Mouse (Mus musculus) heart, adult 2 months (tissue): ENCODE data around the gene Wipf1. TPM values are rescaled to one million over a fixed set of nuclear protein-coding genes. Genes with fewer than 3 reads are reported as not detected.

Source experiments
- DNase-seq, 2 experiments: peaks; one replicate each; pipeline ENCODE4 v3.0.0; 2021
- H3K27ac ChIP-seq: fragments of 200-600 bp; 2 replicates; pipeline ENCODE4 v1.8.1; 2022
- H3K27me3 ChIP-seq: fragments of 200-500 bp; 2 replicates; pipeline ENCODE4 v1.6.1; 2012; ENCODE audit warnings: mild to moderate bottlenecking, low read length, inconsistent platforms, mixed read lengths; ENCODE audit not compliant: control insufficient read depth, insufficient read depth
- H3K36me3 ChIP-seq: fragments of 200-500 bp; 2 replicates; pipeline ENCODE4 v1.6.1; 2012; ENCODE audit warnings: low read length, inconsistent platforms; ENCODE audit not compliant: control insufficient read depth, insufficient read depth
- H3K4me1 ChIP-seq: fragments of 200-500 bp; 2 replicates; pipeline ENCODE4 v1.6.1; 2011; ENCODE audit warnings: low read length; ENCODE audit not compliant: control insufficient read depth, insufficient read depth
- H3K4me3 ChIP-seq: fragments of 200-600 bp; 2 replicates; pipeline ENCODE4 v1.8.1; 2022
- H3K79me2 ChIP-seq: fragments of 200-500 bp; replicated peaks from 2 replicates; pipeline ENCODE4 v1.6.1; 2012; ENCODE audit warnings: mild to moderate bottlenecking, inconsistent platforms, low read length, moderate library complexity, mixed read lengths; ENCODE audit not compliant: control insufficient read depth, insufficient read depth
- H3K9ac ChIP-seq: fragments of 200-500 bp; 2 replicates; pipeline ENCODE4 v1.6.1; 2012; ENCODE audit warnings: low read depth, mild to moderate bottlenecking, control low read depth, inconsistent platforms, low read length, mixed read lengths
- CTCF ChIP-seq: fragments of 200-600 bp; IDR thresholded peaks from 2 replicates; pipeline ENCODE4 v1.8.1; 2022; ENCODE audit warnings: antibody characterized with exemption, mild to moderate bottlenecking, moderate library complexity
- EP300 ChIP-seq: fragments of 200-500 bp; IDR thresholded peaks from 2 replicates; pipeline ENCODE4 v1.6.1; 2011; ENCODE audit warnings: low read depth, low read length, control low read depth; ENCODE audit not compliant: insufficient read depth
- POLR2A ChIP-seq: fragments of 200-500 bp; IDR thresholded peaks from 2 replicates; pipeline ENCODE4 v1.6.1; 2011; ENCODE audit warnings: mild to moderate bottlenecking, low read depth, low read length, control low read depth; ENCODE audit not compliant: insufficient read depth
- WGBS: fragments of 180-500 bp; shearing (Covaris S2); methylation state at CpG from one replicate; pipeline ENCODE4 v1.1.7; 2018; 5-methylcytosine and 5-hydroxymethylcytosine counted together
- intact Hi-C: fragments of 180-260 bp; cut with DNase I; formaldehyde crosslinking; loops from one replicate; pipeline ENCODE4 v1.15.1; 2025
- polyA plus RNA-seq: library from polyadenylated mRNA; depleted of rRNA; stranded (reverse); fragments of >200 nt; gene quantifications from 2 replicates; pipeline ENCODE4 v1.2.3, GENCODE M21; 2012
- total RNA-seq, 2 experiments: library from RNA; stranded (reverse); gene quantifications; 2 replicates each; pipeline ENCODE4 v1.2.3; 2021

The Wipf1 gene
- total and polyA plus RNA-seq, 3 experiments, result 6.6 to 17.0 (median 12.9) TPM

GRCm38 (mm10) chr2:73455541-73455940 is 74.0 kb downstream of the Wipf1 start:
- Histone ChIP-seq H3K4me1 (peaks cover 15% of the 10 kb centered on the region), H3K4me3 (no peak overlapping the region), H3K27me3 (no peaks in the 10 kb centered on the region), H3K79me2 (peaks cover 1% of the 10 kb centered on the region; the same call in 1 of the 2 replicates), H3K27ac (no peak overlapping the region), H3K36me3 (no peaks in the 10 kb centered on the region; the same call in 1 of the 2 replicates), H3K9ac (no peak overlapping the region)
- 64% methylated on average over 4 of the region's 4 CpGs for WGBS
- intact Hi-C loops, result no loop called here
- no peak for DNase-seq
- TF ChIP-seq CTCF (no peak), EP300 (no peak)

DNA sequence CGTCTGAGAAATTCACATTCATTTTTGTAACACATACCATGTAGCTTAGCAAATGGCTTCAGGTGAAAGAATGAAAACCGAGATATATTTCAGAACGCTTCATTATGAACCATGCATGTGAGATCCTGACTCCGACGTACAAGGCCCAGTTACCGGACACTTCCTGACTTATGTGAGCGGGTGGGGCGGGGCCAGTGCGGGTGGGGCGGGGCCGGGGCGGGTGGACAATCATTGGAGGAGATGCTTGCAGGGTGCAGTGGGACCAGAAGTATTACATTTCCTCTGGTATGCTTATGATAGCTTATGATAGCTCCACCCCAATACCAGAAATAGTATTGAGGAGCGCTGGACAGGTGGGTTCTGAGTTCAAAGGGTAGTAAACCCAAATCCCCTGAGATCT is 74.9 kb downstream of the Wipf1 start:
- TF ChIP-seq EP300, result no peak
- TF ChIP-seq CTCF, result no peak
- no peak for TF ChIP-seq POLR2A
- Histone ChIP-seq H3K9ac (no peak overlapping the region), H3K27me3 (no peaks in the 10 kb centered on the region), H3K36me3 (no peaks in the 10 kb centered on the region), H3K79me2 (peaks cover 1% of the 10 kb centered on the region; the same call in 1 of the 2 replicates), H3K27ac (no peak overlapping the region), H3K4me3 (no peak overlapping the region), H3K4me1 (peaks cover 11% of the 10 kb centered on the region)
- intact Hi-C loops, result no loop called here
- no peak for DNase-seq
- WGBS, result 80% methylated on average over 13 of the region's 13 CpGs

DNA sequence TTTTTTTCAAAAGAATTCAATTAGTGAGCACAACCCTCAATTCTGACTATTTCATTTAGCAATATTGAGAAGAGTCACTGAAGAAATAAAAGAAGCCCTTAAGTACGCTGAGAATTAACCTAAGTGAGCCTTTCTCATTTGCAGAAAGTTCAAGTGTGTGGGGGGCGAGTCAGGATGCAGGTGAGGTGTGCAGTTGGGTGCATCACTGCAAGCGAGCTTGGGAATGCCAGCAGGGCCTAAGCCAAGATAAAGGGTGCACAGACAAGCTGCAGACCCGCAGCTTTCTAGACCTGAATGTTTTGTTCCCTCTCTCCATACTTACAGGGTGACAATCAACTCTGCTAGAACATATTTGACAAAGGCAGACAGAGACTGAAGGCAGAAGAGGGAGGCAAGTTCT is 75.3 kb downstream of the Wipf1 start:
- H3K27ac ChIP-seq, result no peak overlapping the region
- H3K79me2 ChIP-seq, result peaks cover 1% of the 10 kb centered on the region; the same call in 1 of the 2 replicates
- no peaks in the 10 kb centered on the region for H3K36me3 ChIP-seq
- 77% methylated on average over 4 of the region's 4 CpGs for WGBS
- peaks cover 9% of the 10 kb centered on the region for H3K4me1 ChIP-seq
- no peak overlapping the region for H3K9ac ChIP-seq
- intact Hi-C loops, result no loop called here
- H3K27me3 ChIP-seq, result no peaks in the 10 kb centered on the region
- no peak overlapping the region for H3K4me3 ChIP-seq
- no peak for TF ChIP-seq CTCF
- TF ChIP-seq EP300, result no peak
- no peak for TF ChIP-seq POLR2A
- DNase-seq, result no peak

DNA sequence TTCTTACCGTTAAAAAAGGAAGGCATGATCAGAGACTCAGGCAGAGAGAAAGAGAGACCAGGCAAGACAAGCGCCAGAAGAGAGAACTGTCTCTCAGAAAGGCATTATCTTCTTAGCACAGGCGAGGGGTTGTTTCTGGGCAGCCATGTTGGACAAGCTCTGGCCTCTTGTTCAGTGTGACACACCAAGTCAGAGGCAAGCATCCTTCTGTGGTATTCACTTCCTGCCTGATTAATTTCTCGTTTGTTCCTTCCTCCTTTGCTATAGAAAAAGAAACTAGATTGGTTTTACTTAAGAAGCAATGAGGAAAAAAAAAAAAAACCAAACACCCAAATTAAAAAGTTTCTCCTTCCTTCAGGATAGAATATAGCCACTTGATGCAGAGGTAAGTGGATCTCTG is 75.8 kb downstream of the Wipf1 start:
- no peak overlapping the region for H3K4me3 ChIP-seq
- H3K27ac ChIP-seq, result no peak overlapping the region
- TF ChIP-seq CTCF (no peak), EP300 (no peak)
- H3K79me2 ChIP-seq, result peaks cover 1% of the 10 kb centered on the region; the same call in 1 of the 2 replicates
- no peak for DNase-seq
- no peaks in the 10 kb centered on the region for H3K27me3 ChIP-seq
- intact Hi-C loops, result no loop called here
- H3K4me1 ChIP-seq, result peaks cover 9% of the 10 kb centered on the region
- H3K36me3 ChIP-seq, result no peaks in the 10 kb centered on the region
- H3K9ac ChIP-seq, result no peak overlapping the region
- 52% methylated on average over 4 of the region's 4 CpGs for WGBS

DNA sequence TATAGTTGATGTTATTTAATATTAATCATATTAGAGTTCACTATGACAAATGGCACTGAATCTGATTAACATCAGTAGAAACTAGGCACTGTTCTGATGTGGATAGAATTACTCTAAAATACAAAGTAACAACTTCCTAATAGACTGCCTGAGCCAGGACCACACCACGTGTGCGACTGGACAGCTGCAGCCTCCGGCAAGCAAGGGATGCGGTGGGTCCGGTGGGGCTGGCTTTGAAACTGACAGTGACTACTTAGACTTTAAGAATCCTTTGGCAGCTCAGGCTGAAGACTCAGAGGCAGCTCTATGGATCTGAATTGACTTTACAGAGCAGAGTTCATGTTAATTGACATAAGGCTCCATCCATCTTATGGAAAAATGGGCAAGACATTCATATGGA is 76.4 kb downstream of the Wipf1 start:
- Histone ChIP-seq H3K27ac (no peak overlapping the region), H3K36me3 (no peaks in the 10 kb centered on the region), H3K79me2 (peaks cover 1% of the 10 kb centered on the region; the same call in 1 of the 2 replicates), H3K27me3 (no peaks in the 10 kb centered on the region), H3K4me3 (no peak overlapping the region), H3K9ac (no peak overlapping the region), H3K4me1 (peaks cover 9% of the 10 kb centered on the region)
- DNase-seq, result no peak
- TF ChIP-seq CTCF (no peak), POLR2A (no peak), EP300 (no peak)
- intact Hi-C loops, result no loop called here
- 49% methylated on average over 5 of the region's 5 CpGs for WGBS

DNA sequence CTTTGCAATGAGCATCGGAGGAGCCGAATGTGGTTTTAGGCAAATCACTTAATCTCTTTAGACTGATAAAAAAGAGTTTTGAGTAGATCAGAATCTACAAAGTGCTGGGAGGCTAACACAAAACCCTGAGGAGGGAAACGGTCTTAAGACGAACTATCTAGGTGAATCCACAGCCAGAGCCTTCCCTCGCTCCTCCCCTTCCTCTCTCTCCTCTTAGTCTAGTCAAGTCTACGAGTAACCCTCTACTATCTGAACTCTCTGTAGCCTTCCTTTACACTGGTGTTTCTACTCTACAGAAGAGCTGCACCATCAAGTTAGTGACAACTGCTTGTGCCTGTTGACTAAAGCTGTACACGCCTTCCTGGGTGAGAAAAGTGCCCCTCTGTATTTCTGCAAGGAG is 77.0 kb downstream of the Wipf1 start:
- Histone ChIP-seq H3K9ac (no peak overlapping the region), H3K4me3 (no peak overlapping the region), H3K27me3 (no peaks in the 10 kb centered on the region), H3K79me2 (peaks cover 1% of the 10 kb centered on the region; the same call in 1 of the 2 replicates), H3K4me1 (peaks cover 9% of the 10 kb centered on the region), H3K27ac (no peak overlapping the region), H3K36me3 (no peaks in the 10 kb centered on the region)
- DNase-seq, result no peak
- TF ChIP-seq EP300 (no peak), CTCF (no peak), POLR2A (no peak)
- intact Hi-C loops, result no loop called here
- 67% methylated on average over 7 of the region's 7 CpGs for WGBS
